Mouse (Mus musculus): ENCODE measurements at regions not wholly inside any gene's neighbourhood (a gene's known extent, or its start where the extent isn't known, plus 50 kb on each side); places are given as distances from the start of the nearest gene placed in this dataset.

- DNase-seq (ENCODE audit: low spot score in 2 of 2) = peak in 1 of 2 experiments; percentile 6
These were observed 772.4 kb upstream of the Cobl start for GRCm38 (mm10) chr11:13237198-13237597.

Data from layer of hippocampus, postnatal 14 days (tissue).